Mouse (Mus musculus) neural tube, embryonic 14.5 days (tissue): ENCODE measurements around the gene Wfdc18. TPM values are rescaled to one million over a fixed set of nuclear protein-coding genes. Genes with fewer than 3 reads are reported as not detected.

Experiments used
- ATAC-seq: fragments of 200-750 bp; cut with Nextera tagmentation; 2 replicates; pipeline ENCODE4 v1.8.0; 2017; ENCODE audit warnings: low read depth, mild to moderate bottlenecking, moderate TSS enrichment, moderate library complexity
- H3K27ac ChIP-seq: fragments of 300-500 bp; sonication (generic); 2 replicates; pipeline ENCODE4 v1.5.1; 2014; ENCODE audit warnings: low read depth, mild to moderate bottlenecking, control low read depth, low read length, moderate library complexity, mixed read lengths
- H3K27me3 ChIP-seq: fragments of 300-500 bp; sonication (generic); 2 replicates; pipeline ENCODE4 v1.6.1; 2014; ENCODE audit warnings: low read length; ENCODE audit not compliant: control insufficient read depth, insufficient read depth
- H3K36me3 ChIP-seq: fragments of 300-500 bp; sonication (generic); 2 replicates; pipeline ENCODE4 v1.6.1; 2014; ENCODE audit warnings: low read length, mixed read lengths; ENCODE audit not compliant: control insufficient read depth, insufficient read depth
- H3K4me1 ChIP-seq: fragments of 300-500 bp; sonication (generic); 2 replicates; pipeline ENCODE4 v1.6.1; 2014; ENCODE audit warnings: low read length; ENCODE audit not compliant: control insufficient read depth, insufficient read depth
- H3K4me2 ChIP-seq: fragments of 300-500 bp; sonication (generic); 2 replicates; pipeline ENCODE4 v1.6.1; 2014; ENCODE audit warnings: mild to moderate bottlenecking, low read depth, low read length, control low read depth
- H3K4me3 ChIP-seq: fragments of 300-500 bp; sonication (generic); 2 replicates; pipeline ENCODE4 v1.5.1; 2014; ENCODE audit warnings: low read depth, low read length, control low read depth, mixed read lengths
- H3K9ac ChIP-seq: fragments of 300-500 bp; sonication (generic); replicated peaks from 2 replicates; pipeline ENCODE4 v1.6.1; 2014; ENCODE audit warnings: low read depth, mild to moderate bottlenecking, control low read depth, low read length, mixed read lengths
- H3K9me3 ChIP-seq: fragments of 300-500 bp; sonication (generic); 2 replicates; pipeline ENCODE4 v1.6.1; 2016; ENCODE audit warnings: low read length; ENCODE audit not compliant: control insufficient read depth
- WGBS: fragments of 180-500 bp; shearing (Covaris S2); extraction: QIAGEN DNeasy Blood & Tissue Kit; methylation state at CpG from one replicate; pipeline ENCODE4 v1.1.7; 2014; 5-methylcytosine and 5-hydroxymethylcytosine counted together
- polyA plus RNA-seq: library from polyadenylated mRNA; unstranded; fragments of >200 nt; fragmentation: Nextera tagmentation; extraction: Ambion mirVana; gene quantifications from 2 replicates; pipeline ENCODE4 v1.2.1, GENCODE M21; 2014

The Wfdc18 gene
- not detected in 2 replicates for polyA plus RNA-seq

GRCm38 (mm10) chr11:83708715-83709114, at the start of gene Wfdc18:
TSS of gene Wfdc18 (plus strand) at chr11:83709015.
- H3K4me2 ChIP-seq: no peak within 1 kb of the TSS
- no peak within 1 kb of the TSS for H3K27ac ChIP-seq
- no peaks in the 10 kb centered on the region for H3K36me3 ChIP-seq
- ATAC-seq: no peak
- H3K4me1 ChIP-seq: no peaks in the 10 kb centered on the region
- no peak within 1 kb of the TSS for H3K4me3 ChIP-seq
- no peaks in the 10 kb centered on the region for H3K9me3 ChIP-seq
- no peaks in the 10 kb centered on the region for H3K27me3 ChIP-seq
- no peak within 1 kb of the TSS for H3K9ac ChIP-seq
- WGBS: 75% methylated on average over 4 of the region's 4 CpGs

GRCm38 (mm10) chr11:83662204-83662603, 46.6 kb upstream of the Wfdc18 start, which contains the start of gene Ccl4:
TSS of gene Ccl4 (plus strand) at chr11:83662584.
- no peak within 1 kb of the TSS for H3K27ac ChIP-seq
- no peak for ATAC-seq
- H3K9ac ChIP-seq: no peak within 1 kb of the TSS
- no peak within 1 kb of the TSS for H3K4me3 ChIP-seq
- WGBS: 87% methylated on average over 6 of the region's 6 CpGs
- no peaks in the 10 kb centered on the region for H3K36me3 ChIP-seq
- no peaks in the 10 kb centered on the region for H3K4me1 ChIP-seq
- no peaks in the 10 kb centered on the region for H3K9me3 ChIP-seq
- no peaks in the 10 kb centered on the region for H3K27me3 ChIP-seq
- H3K4me2 ChIP-seq: no peak within 1 kb of the TSS

GRCm38 (mm10) chr11:83663532-83663931, 45.3 kb upstream of the Wfdc18 start:
- 83% methylated on average over 5 of the region's 5 CpGs for WGBS
- no peak for ATAC-seq
- no peaks in the 10 kb centered on the region for H3K36me3 ChIP-seq
- H3K4me1 ChIP-seq: no peaks in the 10 kb centered on the region
- H3K27me3 ChIP-seq: no peaks in the 10 kb centered on the region
- no peak overlapping the region for H3K9ac ChIP-seq
- H3K9me3 ChIP-seq: no peaks in the 10 kb centered on the region
- no peak overlapping the region for H3K4me2 ChIP-seq
- no peak overlapping the region for H3K27ac ChIP-seq
- H3K4me3 ChIP-seq: no peak overlapping the region

GRCm38 (mm10) chr11:83671743-83672142, 37.1 kb upstream of the Wfdc18 start:
- H3K4me1 ChIP-seq: no peaks in the 10 kb centered on the region
- no peak overlapping the region for H3K27ac ChIP-seq
- no peak for ATAC-seq
- H3K4me2 ChIP-seq: no peak overlapping the region
- no peak overlapping the region for H3K9ac ChIP-seq
- H3K27me3 ChIP-seq: no peaks in the 10 kb centered on the region
- H3K9me3 ChIP-seq: no peaks in the 10 kb centered on the region
- no peaks in the 10 kb centered on the region for H3K36me3 ChIP-seq
- H3K4me3 ChIP-seq: no peak overlapping the region

GRCm38 (mm10) chr11:83675665-83676064, 33.1 kb upstream of the Wfdc18 start:
- Histone ChIP-seq H3K27me3 (no peaks in the 10 kb centered on the region), H3K4me2 (no peak overlapping the region), H3K9me3 (no peaks in the 10 kb centered on the region), H3K4me1 (no peaks in the 10 kb centered on the region), H3K36me3 (no peaks in the 10 kb centered on the region), H3K27ac (no peak overlapping the region), H3K4me3 (no peak overlapping the region), H3K9ac (no peak overlapping the region)
- no peak for ATAC-seq
- WGBS: 89% methylated on average over 1 of the region's 1 CpGs

- no peaks in the 10 kb centered on the region for H3K4me1 ChIP-seq
- H3K9me3 ChIP-seq: no peaks in the 10 kb centered on the region
- no peak overlapping the region for H3K4me2 ChIP-seq
- ATAC-seq: no peak
- H3K27me3 ChIP-seq: no peaks in the 10 kb centered on the region
- no peak overlapping the region for H3K9ac ChIP-seq
- 82% methylated on average over 1 of the region's 1 CpGs for WGBS
- H3K36me3 ChIP-seq: no peaks in the 10 kb centered on the region
- H3K27ac ChIP-seq: no peak overlapping the region
- no peak overlapping the region for H3K4me3 ChIP-seq
Measured at GRCm38 (mm10) chr11:83689918-83690317, 18.9 kb upstream of the Wfdc18 start.

- WGBS: 64% methylated on average over 1 of the region's 1 CpGs
- ATAC-seq: no peak
- no peak overlapping the region for H3K4me2 ChIP-seq
- H3K27me3 ChIP-seq: no peaks in the 10 kb centered on the region
- no peaks in the 10 kb centered on the region for H3K4me1 ChIP-seq
- no peak overlapping the region for H3K27ac ChIP-seq
- H3K4me3 ChIP-seq: no peak overlapping the region
- H3K9me3 ChIP-seq: no peaks in the 10 kb centered on the region
- no peak overlapping the region for H3K9ac ChIP-seq
- no peaks in the 10 kb centered on the region for H3K36me3 ChIP-seq
Measured at GRCm38 (mm10) chr11:83692008-83692407, 16.8 kb upstream of the Wfdc18 start.

GRCm38 (mm10) chr11:83703705-83704104, 5.1 kb upstream of the Wfdc18 start, which contains the start of gene Wfdc17:
TSS of gene Wfdc17 (plus strand) at chr11:83703991.
- no peak within 1 kb of the TSS for H3K4me2 ChIP-seq
- WGBS: 26% methylated on average over 1 of the region's 1 CpGs
- H3K9ac ChIP-seq: no peak within 1 kb of the TSS
- no peaks in the 10 kb centered on the region for H3K4me1 ChIP-seq
- no peak within 1 kb of the TSS for H3K4me3 ChIP-seq
- ATAC-seq: no peak
- no peaks in the 10 kb centered on the region for H3K36me3 ChIP-seq
- H3K27me3 ChIP-seq: no peaks in the 10 kb centered on the region
- no peak within 1 kb of the TSS for H3K27ac ChIP-seq
- H3K9me3 ChIP-seq: no peaks in the 10 kb centered on the region

- H3K4me1 ChIP-seq: no peaks in the 10 kb centered on the region
- no peak overlapping the region for H3K4me2 ChIP-seq
- H3K9ac ChIP-seq: no peak overlapping the region
- H3K9me3 ChIP-seq: no peaks in the 10 kb centered on the region
- no peak overlapping the region for H3K4me3 ChIP-seq
- no peaks in the 10 kb centered on the region for H3K36me3 ChIP-seq
- ATAC-seq: no peak
- no peaks in the 10 kb centered on the region for H3K27me3 ChIP-seq
- no peak overlapping the region for H3K27ac ChIP-seq
- WGBS: 92% methylated on average over 5 of the region's 5 CpGs
Measured at GRCm38 (mm10) chr11:83709683-83710082, 868 bp downstream of the Wfdc18 start.

- Histone ChIP-seq H3K9ac (no peak overlapping the region), H3K36me3 (no peaks in the 10 kb centered on the region), H3K4me3 (no peak overlapping the region), H3K4me2 (no peak overlapping the region), H3K4me1 (no peaks in the 10 kb centered on the region), H3K9me3 (no peaks in the 10 kb centered on the region), H3K27me3 (no peaks in the 10 kb centered on the region), H3K27ac (no peak overlapping the region)
- no peak for ATAC-seq
- WGBS: 94% methylated on average over 1 of the region's 1 CpGs
Measured at GRCm38 (mm10) chr11:83712671-83713070, 3.9 kb downstream of the Wfdc18 start.
